In the genomic region with DNA sequence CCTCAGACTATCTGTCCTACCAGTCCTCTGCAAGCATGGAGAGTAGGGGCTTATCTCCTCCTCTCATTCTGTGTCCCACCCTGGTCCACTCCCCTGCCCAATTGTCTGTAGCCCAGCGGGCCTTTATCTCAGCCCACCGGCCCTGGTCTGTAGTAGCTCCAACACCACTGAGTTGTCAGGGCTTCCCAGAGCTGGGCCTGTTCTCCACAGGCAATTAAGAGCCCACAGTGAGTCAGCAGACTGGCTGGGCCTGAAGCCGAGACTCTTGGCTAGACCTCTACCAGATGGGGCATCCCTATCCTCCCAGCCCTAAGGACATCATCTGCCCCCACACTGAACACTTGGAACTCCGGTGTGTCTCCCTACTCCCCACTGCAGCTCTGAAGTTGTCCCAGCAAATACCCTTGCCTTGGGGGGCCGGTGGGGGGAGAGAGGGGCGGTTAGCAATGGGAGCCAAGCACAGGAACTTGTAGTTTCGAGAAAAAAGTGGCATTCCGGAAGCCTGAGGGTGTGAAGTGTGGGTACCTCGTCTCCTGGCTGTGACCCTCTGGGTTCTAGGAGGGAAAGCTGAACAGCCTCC, we compare ENCODE assay signal across 9 mouse cellular contexts.
A peak's percentile ranks its signal among the peaks of the same experiment; 100 is the strongest.
DNase-seq lines count a peak whose midpoint lies in the region; ATAC-seq and TF ChIP-seq lines count a peak whose summit lies in the region.
"Had no signal": no experiment of that assay in that cellular context is flagged by ENCODE, and none has a peak within 500 bp of the region (broad histone marks: within the 10 kb centered on the region; RNA-seq: fewer than 3 reads in every experiment).

No protein-coding gene starts in this region.

- peak overlapping the region; percentile 13 for H3ac ChIP-seq in C2C12 (ENCODE audit: control insufficient read depth, insufficient read length, low read depth)

- 60% methylated on average over 9 of the region's 9 CpGs for WGBS in heart, embryonic 11.5 days (ENCODE audit: insufficient replicate concordance)

- H3K4me3 ChIP-seq in C2C12 (ENCODE audit: insufficient read depth, poor library complexity, severe bottlenecking), result no peak overlapping the region
- no peak overlapping the region for H3K4me3 ChIP-seq in heart, embryonic 11.5 days (ENCODE audit: low read depth, low read length)
- H3K4me3 ChIP-seq: midbrain, embryonic 12.5 days had no signal

- DNase-seq in heart, adult 11 months, result peak; percentile 96
- no peak for DNase-seq in heart, adult 8-10 months (ENCODE audit: low spot score)
- DNase-seq in cerebellum, postnatal 10 days, result peak; percentile 74 to 83
- peak; percentile 27 to 34 for DNase-seq in spleen, postnatal 14 days (ENCODE audit: low spot score in 2 of 2)
- DNase-seq in adrenal gland, postnatal 25 days, result no peak

- peaks cover 25% of the 10 kb centered on the region for H3K4me1 ChIP-seq in heart, embryonic 11.5 days (ENCODE audit: control insufficient read depth, insufficient read depth, low read length)

- 0 out of 2 replicates have a peak overlapping the region, but pooled peaks have one; percentile 34 for H3K9ac ChIP-seq in heart, embryonic 11.5 days (ENCODE audit: low read depth, low read length)
- H3K9ac ChIP-seq: midbrain, embryonic 12.5 days had no signal

- no peaks in the 10 kb centered on the region for H3K36me3 ChIP-seq in C2C12 (ENCODE audit: control insufficient read depth, insufficient read depth)
- no peaks in the 10 kb centered on the region for H3K36me3 ChIP-seq in heart, embryonic 11.5 days (ENCODE audit: control insufficient read depth, insufficient read depth, low read length)
- H3K36me3 ChIP-seq: midbrain, embryonic 12.5 days had no signal

- no peaks in the 10 kb centered on the region for H3K79me3 ChIP-seq in C2C12 (ENCODE audit: low read depth)

- no peaks in the 10 kb centered on the region for H3K27me3 ChIP-seq in C2C12 (ENCODE audit: control insufficient read depth, insufficient read depth, insufficient read length)
- no peaks in the 10 kb centered on the region for H3K27me3 ChIP-seq in heart, embryonic 11.5 days (ENCODE audit: control insufficient read depth, insufficient read depth, low read length)

- H3K27ac ChIP-seq in heart, embryonic 11.5 days (ENCODE audit: low read depth, low read length), result peak overlapping the region; percentile 66; the same call in 1 of the 2 replicates
- H3K27ac ChIP-seq: midbrain, embryonic 12.5 days had no signal

- ATAC-seq in heart, embryonic 11.5 days (replicated peaks; ENCODE audit: insufficient number of reproducible peaks, low FRiP score, low TSS enrichment), result peak; percentile 96
- no peak; the same call in 1 of the 2 replicates for ATAC-seq in megakaryocyte, adult 5-6 weeks (ENCODE audit: poor library complexity, severe bottlenecking)

- H3K9me3 ChIP-seq in heart, embryonic 11.5 days (replicated peaks; ENCODE audit: control insufficient read depth, low read length), result no peaks in the 10 kb centered on the region
- H3K9me3 ChIP-seq: midbrain, embryonic 12.5 days had no signal

- no peak for TF ChIP-seq CTCF in C2C12 (IDR thresholded peaks at IDR 0.05; ENCODE audit: control insufficient read depth, insufficient read depth, insufficient read length)

- H3K4me2 ChIP-seq in heart, embryonic 11.5 days, result peak overlapping the region; percentile 14; the same call in 1 of the 2 replicates
- H3K4me2 ChIP-seq: midbrain, embryonic 12.5 days had no signal

- H3K79me2 ChIP-seq in C2C12 (ENCODE audit: control insufficient read depth, insufficient read depth), result no peaks in the 10 kb centered on the region

TF ChIP-seq in C2C12, 6 proteins besides CTCF, POLR2A, EP300 and RAD21:
- TF ChIP-seq USF1 (IDR thresholded peaks at IDR 0.05; ENCODE audit: low read depth), result no peak
- TF ChIP-seq MYOD1 (IDR thresholded peaks at IDR 0.05; ENCODE audit: control insufficient read depth, insufficient read length, low read depth), result peak; percentile 27
- peak; percentile 48 for TF ChIP-seq MAX (IDR thresholded peaks at IDR 0.05)
- no peak for TF ChIP-seq MYOG (IDR thresholded peaks at IDR 0.05; ENCODE audit: control insufficient read depth, extremely low read depth, insufficient read length)
TF ChIP-seq in C2C12: peak in this region for 2.

Comparison
In these comparisons a context has a peak if more than half of its experiments do, and no peak if none do; other contexts are left out.
1. DNase-seq: peak in heart, adult 11 months (single experiment), cerebellum, postnatal 10 days (2 of 2) and spleen, postnatal 14 days (2 of 2); none in heart, adult 8-10 months (single experiment) and adrenal gland, postnatal 25 days (single experiment).